Mouse (Mus musculus): ENCODE data around the gene Gdf15.
A peak's percentile ranks its signal among the peaks of the same experiment; 100 is the strongest.

The Gdf15 gene

GRCm38 (mm10) chr8:70629574-70630531 is 2.4 kb downstream of the Gdf15 start:
- DNase-seq (ENCODE audit: low read depth, low spot score) = peak; percentile 86

- DNase-seq (ENCODE audit: low read depth, low spot score) = no peak
Observed at GRCm38 (mm10) chr8:70628986-70629490, 3.2 kb downstream of the Gdf15 start.

- no peak for DNase-seq (ENCODE audit: low read depth, low spot score)
Observed at GRCm38 (mm10) chr8:70627041-70627440, 5.2 kb downstream of the Gdf15 start.

- DNase-seq (ENCODE audit: low read depth, low spot score) = peak; percentile 66
Observed at GRCm38 (mm10) chr8:70625104-70625503, 7.2 kb downstream of the Gdf15 start.

- DNase-seq (ENCODE audit: low read depth, low spot score) = no peak
Observed at GRCm38 (mm10) chr8:70622220-70622619, 10.0 kb downstream of the Gdf15 start.

GRCm38 (mm10) chr8:70618888-70619334 is 13.3 kb downstream of the Gdf15 start:
- peak; percentile 64 for DNase-seq (ENCODE audit: low read depth, low spot score)

- no peak for DNase-seq (ENCODE audit: low read depth, low spot score)
Observed at GRCm38 (mm10) chr8:70617985-70618384, 14.3 kb downstream of the Gdf15 start.

GRCm38 (mm10) chr8:70616645-70617044 is 15.6 kb downstream of the Gdf15 start:
- DNase-seq (ENCODE audit: low read depth, low spot score) = no peak

- no peak for DNase-seq (ENCODE audit: low read depth, low spot score)
Observed at GRCm38 (mm10) chr8:70615894-70616293, 16.4 kb downstream of the Gdf15 start, which contains the start of gene Lrrc25. Gene Lrrc25 (plus strand): TSS chr8:70616155.

- DNase-seq (ENCODE audit: low read depth, low spot score) = no peak
Observed at GRCm38 (mm10) chr8:70615281-70615680, 17.0 kb downstream of the Gdf15 start.

- DNase-seq (ENCODE audit: low read depth, low spot score) = no peak
Observed at GRCm38 (mm10) chr8:70614469-70614868, 17.8 kb downstream of the Gdf15 start.

- DNase-seq (ENCODE audit: low read depth, low spot score) = no peak
Observed at GRCm38 (mm10) chr8:70613763-70614162, 18.5 kb downstream of the Gdf15 start.

GRCm38 (mm10) chr8:70611849-70612248 is 20.4 kb downstream of the Gdf15 start:
- DNase-seq (ENCODE audit: low read depth, low spot score) = peak; percentile 93

GRCm38 (mm10) chr8:70610796-70611771 is 21.2 kb downstream of the Gdf15 start:
- peak; percentile 92 for DNase-seq (ENCODE audit: low read depth, low spot score)

- peak; percentile 100 for DNase-seq (ENCODE audit: low read depth, low spot score)
Observed at GRCm38 (mm10) chr8:70609849-70610795, 22.1 kb downstream of the Gdf15 start.

- DNase-seq (ENCODE audit: low read depth, low spot score) = peak; percentile 93
Observed at GRCm38 (mm10) chr8:70609368-70609848, 22.8 kb downstream of the Gdf15 start.

GRCm38 (mm10) chr8:70608749-70609367 is 23.4 kb downstream of the Gdf15 start, which contains the start of gene Ssbp4:
Gene Ssbp4 (minus strand): TSS chr8:70608872.
- DNase-seq (ENCODE audit: low read depth, low spot score) = peak; percentile 55

GRCm38 (mm10) chr8:70607898-70608748 is 24.1 kb downstream of the Gdf15 start:
- DNase-seq (ENCODE audit: low read depth, low spot score) = peak; percentile 79

GRCm38 (mm10) chr8:70607603-70607897 is 24.7 kb downstream of the Gdf15 start:
- peak; percentile 40 for DNase-seq (ENCODE audit: low read depth, low spot score)

Data from 3T3-L1 (cell line).